Mouse (Mus musculus): ENCODE measurements at regions not wholly inside any gene's neighbourhood (a gene's known extent, or its start where the extent isn't known, plus 50 kb on each side); places are given as distances from the start of the nearest gene placed in this dataset.

DNA sequence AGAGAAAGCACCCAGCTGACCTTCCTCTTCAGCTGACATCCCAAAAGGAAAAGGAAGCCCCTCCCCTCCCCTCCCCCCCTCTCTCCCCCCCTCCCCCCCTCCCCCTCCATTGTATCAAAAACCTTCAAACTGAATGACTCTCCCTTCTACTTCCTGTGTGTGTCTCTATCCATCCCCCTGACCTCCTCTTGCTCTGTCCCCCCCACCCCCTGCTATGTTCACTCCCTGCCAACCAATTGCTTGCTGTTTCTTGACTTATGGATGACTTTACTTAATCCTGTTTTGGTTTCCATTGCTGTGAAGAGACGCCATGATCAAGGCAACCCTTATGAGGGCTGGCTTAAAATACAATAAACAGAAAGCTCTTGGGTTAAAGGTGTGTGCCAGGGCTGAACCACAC, 64.7 kb upstream of the Itga6 start:
- TF ChIP-seq TAL1 (IDR thresholded peaks at IDR 0.05; ENCODE audit: low read length) = no peak
- TF ChIP-seq GATA1 (IDR thresholded peaks at IDR 0.05; ENCODE audit: low read length) = no peak

All from erythroblast, embryonic 14.5 days (primary cell).